Mouse (Mus musculus): ENCODE data around the gene B3galnt2. TPM values are rescaled to one million over a fixed set of nuclear protein-coding genes. Genes with fewer than 3 reads are reported as not detected.

The B3galnt2 gene
- polyA plus RNA-seq, 1 experiment from 2014 or later, result 49.4 TPM

Other genes with a start within 250 kb of the B3galnt2 start
- gene Gng4, start 170.4 kb upstream of the B3galnt2 start, polyA plus RNA-seq (2014; fragmentation: Nextera tagmentation; extraction: Ambion mirVana), result 0.48 and 1.1 TPM in 2 replicates
- 61.8 and 66.1 TPM in 2 replicates for gene Tbce, start 85.2 kb downstream of the B3galnt2 start, polyA plus RNA-seq (2014; fragmentation: Nextera tagmentation; extraction: Ambion mirVana)
- gene Arid4b, start 108.8 kb downstream of the B3galnt2 start, polyA plus RNA-seq (2014; fragmentation: Nextera tagmentation; extraction: Ambion mirVana), result 87.2 and 90.6 TPM in 2 replicates
- 59.8 and 67.1 TPM in 2 replicates for gene Ggps1, start 109.0 kb downstream of the B3galnt2 start, polyA plus RNA-seq (2014; fragmentation: Nextera tagmentation; extraction: Ambion mirVana)

All from limb, embryonic 11.5 days (tissue).